Mouse (Mus musculus): ENCODE results near the gene Mrpl21. TPM values are rescaled to one million over a fixed set of nuclear protein-coding genes. Genes with fewer than 3 reads are reported as not detected.

Mrpl21 gene
- polyA plus RNA-seq, 1 experiment from 2014 or later: 148 TPM

GRCm38 (mm10) chr19:3269803-3270202 lies 12.9 kb upstream of the Mrpl21 start:
- 93% methylated on average over 6 of the region's 6 CpGs for WGBS
- no peak overlapping the region for H3K4me3 ChIP-seq
- no peaks in the 10 kb centered on the region for H3K27me3 ChIP-seq (replicated peaks; ENCODE audit: low read depth, poor library complexity, severe bottlenecking)
- no peak overlapping the region for H3K27ac ChIP-seq (replicated peaks)
- no peak for DNase-seq (ENCODE audit: low spot score)
- H3K9me3 ChIP-seq: no peaks in the 10 kb centered on the region
- H3K4me1 ChIP-seq: no peaks in the 10 kb centered on the region
- peaks cover 100% of the 10 kb centered on the region for H3K36me3 ChIP-seq (replicated peaks)

DNA sequence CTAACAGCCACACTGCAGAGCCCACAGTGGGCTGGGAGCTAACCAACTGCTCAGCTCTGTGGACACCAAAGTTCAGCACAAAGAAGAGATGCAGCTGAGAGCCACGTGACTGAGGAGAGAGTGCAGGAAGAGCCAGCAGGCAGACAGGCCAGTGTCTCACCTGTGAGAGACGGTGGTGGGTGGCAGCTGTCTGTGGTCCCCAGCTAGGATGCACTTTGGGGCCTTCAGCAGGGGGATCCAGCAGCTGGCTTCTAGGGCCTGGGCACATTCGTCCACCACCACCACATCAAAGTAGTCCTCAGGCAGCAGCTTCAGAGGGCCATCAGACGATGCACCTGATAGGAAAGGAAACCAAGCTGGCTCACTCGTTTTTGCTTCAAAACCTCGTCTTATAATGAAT lies 11.3 kb upstream of the Mrpl21 start:
- Histone ChIP-seq H3K27me3 (replicated peaks; ENCODE audit: low read depth, poor library complexity, severe bottlenecking) (no peaks in the 10 kb centered on the region), H3K27ac (replicated peaks) (no peak overlapping the region), H3K4me1 (no peaks in the 10 kb centered on the region), H3K4me3 (no peak overlapping the region), H3K36me3 (replicated peaks) (peaks cover 99% of the 10 kb centered on the region), H3K9me3 (no peaks in the 10 kb centered on the region)
- DNase-seq (ENCODE audit: low spot score): no peak
- 91% methylated on average over 6 of the region's 6 CpGs for WGBS

DNA sequence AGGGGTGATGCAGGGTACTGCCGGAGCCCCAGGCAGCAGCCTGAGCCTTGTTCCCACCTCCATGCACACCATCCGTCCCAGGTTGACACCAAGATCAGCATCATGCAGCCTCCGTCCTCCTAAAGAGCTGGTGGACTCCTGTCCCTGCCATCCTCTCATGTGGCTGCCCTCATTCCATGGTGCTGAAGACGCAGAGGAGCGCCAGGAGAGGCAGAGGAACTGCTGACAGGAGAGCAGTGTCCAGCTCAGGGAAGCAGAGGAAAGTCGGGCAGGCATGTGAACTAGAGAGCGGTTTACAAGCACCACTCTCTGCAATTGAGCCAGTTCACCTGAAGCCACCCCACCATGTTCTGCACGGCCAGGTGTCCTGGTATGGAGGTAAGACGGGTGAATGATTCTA lies 9.4 kb upstream of the Mrpl21 start:
- DNase-seq (ENCODE audit: low spot score): no peak
- 94% methylated on average over 9 of the region's 9 CpGs for WGBS
- Histone ChIP-seq H3K4me3 (no peak overlapping the region), H3K4me1 (no peaks in the 10 kb centered on the region), H3K36me3 (replicated peaks) (peaks cover 99% of the 10 kb centered on the region), H3K27me3 (replicated peaks; ENCODE audit: low read depth, poor library complexity, severe bottlenecking) (no peaks in the 10 kb centered on the region), H3K27ac (replicated peaks) (no peak overlapping the region), H3K9me3 (no peaks in the 10 kb centered on the region)

GRCm38 (mm10) chr19:3275744-3276365 lies 6.8 kb upstream of the Mrpl21 start:
- Histone ChIP-seq H3K4me3 (no peak overlapping the region), H3K4me1 (no peaks in the 10 kb centered on the region), H3K9me3 (no peaks in the 10 kb centered on the region), H3K27me3 (replicated peaks; ENCODE audit: low read depth, poor library complexity, severe bottlenecking) (no peaks in the 10 kb centered on the region), H3K27ac (replicated peaks) (no peak overlapping the region), H3K36me3 (replicated peaks) (peaks cover 98% of the 10 kb centered on the region)
- WGBS: 95% methylated on average over 3 of the region's 3 CpGs
- DNase-seq (ENCODE audit: low spot score): no peak

DNA sequence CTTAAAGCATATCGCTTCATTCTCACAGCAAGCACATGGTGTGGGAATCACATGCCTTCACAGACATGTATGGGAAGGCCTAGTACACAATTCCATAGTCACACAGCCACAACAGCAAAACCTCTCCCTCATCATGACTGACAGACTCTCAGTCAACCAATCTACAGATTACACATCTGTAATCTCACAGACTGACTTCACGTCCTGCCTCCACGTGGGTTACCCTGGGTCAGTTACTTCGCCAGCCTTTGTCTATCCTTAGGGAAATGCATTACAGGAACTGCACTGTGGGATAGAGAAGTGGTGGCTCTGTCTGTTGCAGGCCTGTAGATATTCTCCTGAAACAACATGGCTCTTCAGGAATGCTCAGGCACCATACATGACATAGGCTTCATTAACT lies 815 bp upstream of the Mrpl21 start:
- peak overlapping the region; percentile 73 for H3K4me3 ChIP-seq
- H3K36me3 ChIP-seq (replicated peaks): peaks cover 65% of the 10 kb centered on the region
- DNase-seq (ENCODE audit: low spot score): no peak
- H3K27ac ChIP-seq (replicated peaks): peak overlapping the region; percentile 88
- WGBS: 74% methylated on average over 4 of the region's 4 CpGs
- H3K27me3 ChIP-seq (replicated peaks; ENCODE audit: low read depth, poor library complexity, severe bottlenecking): no peaks in the 10 kb centered on the region
- H3K9me3 ChIP-seq: no peaks in the 10 kb centered on the region
- H3K4me1 ChIP-seq: peaks cover 18% of the 10 kb centered on the region

DNA sequence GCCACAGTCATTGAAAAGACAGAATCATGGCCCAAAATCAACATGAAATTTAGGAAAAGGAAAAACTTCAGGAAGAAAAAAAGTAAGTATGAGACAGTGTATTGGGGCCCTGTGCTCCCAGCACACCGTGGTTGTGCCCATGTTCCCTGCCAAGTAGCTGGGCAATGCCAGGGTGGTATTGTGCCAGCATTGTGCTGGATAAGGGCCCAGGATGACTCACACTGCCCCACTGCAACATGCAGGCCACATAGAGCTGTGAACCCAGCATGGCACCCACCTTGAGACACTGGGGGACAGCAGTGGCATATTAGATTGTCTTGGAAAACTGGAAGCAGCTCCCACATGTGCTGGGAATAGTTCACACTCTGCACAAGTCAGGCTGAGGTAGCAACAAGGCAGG lies 6.3 kb downstream of the Mrpl21 start:
- H3K9me3 ChIP-seq: no peaks in the 10 kb centered on the region
- no peak for DNase-seq (ENCODE audit: low spot score)
- no peaks in the 10 kb centered on the region for H3K27me3 ChIP-seq (replicated peaks; ENCODE audit: low read depth, poor library complexity, severe bottlenecking)
- H3K27ac ChIP-seq (replicated peaks): no peak overlapping the region
- 96% methylated on average over 1 of the region's 1 CpGs for WGBS
- H3K36me3 ChIP-seq (replicated peaks): peaks cover 87% of the 10 kb centered on the region
- no peaks in the 10 kb centered on the region; the same call in 1 of the 2 replicates for H3K4me1 ChIP-seq
- no peak overlapping the region for H3K4me3 ChIP-seq

DNA sequence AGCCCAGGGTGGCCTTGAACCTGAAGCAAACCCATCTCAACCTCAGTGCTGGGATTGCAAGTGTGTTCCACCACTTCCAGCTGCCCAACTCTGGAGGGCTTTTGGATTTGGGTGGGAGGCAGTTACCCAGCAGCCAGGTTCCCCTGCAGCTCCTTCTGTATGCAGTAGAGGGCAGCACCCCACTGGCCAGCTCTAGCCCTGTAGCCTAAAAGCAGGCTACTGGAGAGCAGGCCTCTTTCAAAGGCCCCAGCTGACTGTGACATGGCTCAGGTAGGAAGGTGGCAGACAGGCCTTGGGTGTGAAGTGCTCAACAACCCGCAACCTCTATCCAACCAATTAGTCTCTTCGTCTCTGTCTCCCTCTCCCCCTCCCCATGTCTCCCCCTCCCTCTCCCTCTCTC lies 9.3 kb downstream of the Mrpl21 start:
- Histone ChIP-seq H3K27ac (replicated peaks) (no peak overlapping the region), H3K9me3 (no peaks in the 10 kb centered on the region), H3K27me3 (replicated peaks; ENCODE audit: low read depth, poor library complexity, severe bottlenecking) (no peaks in the 10 kb centered on the region), H3K36me3 (replicated peaks) (peaks cover 68% of the 10 kb centered on the region), H3K4me3 (no peak overlapping the region), H3K4me1 (no peaks in the 10 kb centered on the region)
- WGBS: 82% methylated on average over 2 of the region's 2 CpGs
- DNase-seq (ENCODE audit: low spot score): peak; percentile 59

GRCm38 (mm10) chr19:3292993-3293392 lies 10.3 kb downstream of the Mrpl21 start:
- Histone ChIP-seq H3K36me3 (replicated peaks) (peaks cover 59% of the 10 kb centered on the region), H3K4me3 (no peak overlapping the region), H3K9me3 (no peaks in the 10 kb centered on the region), H3K4me1 (no peaks in the 10 kb centered on the region), H3K27me3 (replicated peaks; ENCODE audit: low read depth, poor library complexity, severe bottlenecking) (no peaks in the 10 kb centered on the region), H3K27ac (replicated peaks) (no peak overlapping the region)
- no peak for DNase-seq (ENCODE audit: low spot score)
- WGBS: 79% methylated on average over 1 of the region's 1 CpGs

- no peak overlapping the region for H3K27ac ChIP-seq (replicated peaks)
- H3K4me1 ChIP-seq: no peaks in the 10 kb centered on the region
- DNase-seq (ENCODE audit: low spot score): no peak
- H3K4me3 ChIP-seq: no peak overlapping the region
- 85% methylated on average over 6 of the region's 6 CpGs for WGBS
- H3K36me3 ChIP-seq (replicated peaks): peaks cover 37% of the 10 kb centered on the region
- no peaks in the 10 kb centered on the region for H3K27me3 ChIP-seq (replicated peaks; ENCODE audit: low read depth, poor library complexity, severe bottlenecking)
- no peaks in the 10 kb centered on the region for H3K9me3 ChIP-seq
Observed at GRCm38 (mm10) chr19:3295245-3295644, 12.5 kb downstream of the Mrpl21 start.

DNA sequence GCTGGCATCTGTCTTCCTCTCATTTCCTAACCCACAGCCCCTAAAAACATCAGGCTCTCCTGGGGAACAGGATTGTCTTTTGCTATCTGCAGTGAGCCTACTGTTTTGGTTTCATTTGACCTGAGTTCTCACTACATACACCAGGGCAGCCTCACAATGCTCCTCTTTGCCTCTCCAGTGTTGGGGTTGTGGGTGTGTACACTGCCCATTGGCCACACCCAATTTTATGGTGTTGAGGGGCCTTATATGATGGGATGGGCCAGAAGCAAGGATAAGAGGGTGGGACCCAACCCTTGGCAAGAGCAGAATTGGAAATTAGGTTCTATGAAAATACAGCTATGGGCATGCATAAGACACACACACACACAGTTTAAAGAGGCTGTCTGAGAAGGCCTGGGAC lies 14.3 kb downstream of the Mrpl21 start:
- Histone ChIP-seq H3K27me3 (replicated peaks; ENCODE audit: low read depth, poor library complexity, severe bottlenecking) (no peaks in the 10 kb centered on the region), H3K4me1 (no peaks in the 10 kb centered on the region), H3K4me3 (no peak overlapping the region), H3K9me3 (no peaks in the 10 kb centered on the region), H3K27ac (replicated peaks) (no peak overlapping the region), H3K36me3 (replicated peaks) (peaks cover 19% of the 10 kb centered on the region)
- DNase-seq (ENCODE audit: low spot score): no peak

DNA sequence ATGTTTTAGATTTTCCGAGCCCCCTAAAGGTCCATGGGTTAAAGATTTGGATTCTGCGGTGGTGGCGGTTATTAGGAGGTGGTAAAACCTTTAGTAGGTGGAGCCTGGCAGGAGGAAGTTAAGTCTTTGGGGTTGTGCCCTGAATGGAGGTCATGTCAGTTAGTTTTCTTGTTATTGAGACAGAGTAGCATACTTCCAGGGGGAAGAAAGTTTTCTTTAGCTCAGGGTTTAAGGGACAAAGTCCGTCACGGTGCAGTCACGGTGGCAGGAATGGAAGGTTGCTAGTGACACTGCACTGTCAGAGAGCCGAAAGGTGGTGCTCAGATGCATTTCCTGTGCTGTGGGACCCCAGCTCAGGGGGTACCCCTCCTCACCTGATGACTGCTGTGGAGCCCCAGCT lies 15.1 kb downstream of the Mrpl21 start:
- Histone ChIP-seq H3K4me3 (no peak overlapping the region), H3K27me3 (replicated peaks; ENCODE audit: low read depth, poor library complexity, severe bottlenecking) (no peaks in the 10 kb centered on the region), H3K9me3 (no peaks in the 10 kb centered on the region), H3K4me1 (no peaks in the 10 kb centered on the region), H3K27ac (replicated peaks) (no peak overlapping the region), H3K36me3 (replicated peaks) (peaks cover 12% of the 10 kb centered on the region)
- no peak for DNase-seq (ENCODE audit: low spot score)
- 90% methylated on average over 7 of the region's 7 CpGs for WGBS

DNA sequence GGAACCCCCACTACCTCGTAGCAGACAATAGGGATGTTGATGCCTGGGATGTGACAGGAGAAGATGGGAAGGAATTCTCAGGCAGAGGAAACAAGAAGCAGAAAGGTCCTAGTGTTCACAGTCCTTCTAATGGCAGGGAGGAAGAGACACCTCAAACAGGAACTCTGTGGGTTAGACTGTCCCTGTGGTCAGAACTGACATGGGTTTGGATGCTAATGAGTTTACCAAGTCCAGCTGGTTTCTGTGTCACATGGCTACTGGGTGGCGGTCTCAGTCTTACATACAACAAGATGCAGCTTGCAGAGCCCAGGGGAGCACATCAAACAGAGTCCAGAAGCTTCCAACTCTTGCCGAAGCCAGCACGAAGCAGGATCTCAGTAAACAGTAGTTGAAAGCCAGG lies 21.3 kb downstream of the Mrpl21 start:
- WGBS: 73% methylated on average over 4 of the region's 4 CpGs
- Histone ChIP-seq H3K4me1 (0 out of 2 replicates have a peak, but pooled peaks cover 4% of the 10 kb centered on the region), H3K4me3 (no peak overlapping the region), H3K27me3 (replicated peaks; ENCODE audit: low read depth, poor library complexity, severe bottlenecking) (no peaks in the 10 kb centered on the region), H3K36me3 (replicated peaks) (no peaks in the 10 kb centered on the region), H3K9me3 (no peaks in the 10 kb centered on the region), H3K27ac (replicated peaks) (no peak overlapping the region)
- no peak for DNase-seq (ENCODE audit: low spot score)

DNA sequence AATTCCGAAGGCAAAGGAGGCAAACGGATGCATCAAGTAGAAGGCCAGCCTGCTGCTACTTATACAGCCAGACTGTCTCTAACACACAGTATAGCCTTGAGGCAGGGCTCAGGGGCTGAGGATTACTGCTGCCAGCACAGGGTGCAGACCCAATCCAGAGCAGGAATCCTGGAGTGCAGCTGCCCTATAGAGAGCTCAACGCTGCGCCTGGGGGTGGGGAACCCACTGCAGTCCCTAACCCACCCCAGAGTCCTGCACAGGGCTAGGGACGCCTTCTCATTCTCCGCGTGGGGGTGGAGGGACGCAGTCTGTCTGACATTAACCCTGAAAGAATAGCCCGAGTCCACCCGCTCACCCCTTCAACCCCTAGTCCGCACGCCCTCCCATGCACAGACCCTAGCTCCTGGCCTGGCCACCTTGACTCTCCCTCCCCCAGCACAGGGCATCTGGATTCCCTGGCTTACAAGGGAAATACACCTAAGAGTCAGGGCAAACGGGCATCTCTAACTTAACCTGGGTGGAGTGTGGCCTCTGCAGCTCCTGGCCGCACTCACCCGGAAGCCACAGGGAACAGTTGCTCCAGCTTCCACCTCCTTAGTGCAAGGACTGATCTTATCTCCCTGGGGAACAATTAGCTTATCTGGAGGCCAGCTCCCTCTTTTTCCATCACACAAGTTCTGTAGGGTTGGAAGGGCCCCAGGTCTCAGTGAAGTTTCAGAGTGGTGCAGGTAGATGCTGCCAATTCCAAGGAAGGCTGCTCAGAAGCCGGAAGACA lies 24.7 kb downstream of the Mrpl21 start:
- DNase-seq (ENCODE audit: low spot score): no peak
- H3K4me1 ChIP-seq: 0 out of 2 replicates have a peak, but pooled peaks cover 4% of the 10 kb centered on the region
- no peak overlapping the region for H3K4me3 ChIP-seq
- WGBS: 45% methylated on average over 16 of the region's 16 CpGs
- H3K27ac ChIP-seq (replicated peaks): no peak overlapping the region
- no peaks in the 10 kb centered on the region for H3K27me3 ChIP-seq (replicated peaks; ENCODE audit: low read depth, poor library complexity, severe bottlenecking)
- no peaks in the 10 kb centered on the region for H3K9me3 ChIP-seq
- H3K36me3 ChIP-seq (replicated peaks): no peaks in the 10 kb centered on the region

Data from embryonic facial prominence, embryonic 10.5 days (tissue).